Mouse (Mus musculus): ENCODE data around the gene Ugt3a1. TPM values are rescaled to one million over a fixed set of nuclear protein-coding genes. Genes with fewer than 3 reads are reported as not detected.
"Not testable (repeated sequence)": the region's sequence is repeated elsewhere in the genome, so short reads cannot be mapped to it uniquely, and the experiment has no call there.

Ugt3a1 gene
- not detected in 2 replicates for polyA plus RNA-seq (2015; fragmentation: Nextera tagmentation; extraction: Ambion mirVana)

- Histone ChIP-seq H3K9ac (ENCODE audit: low read depth, low read length) (no peak within 1 kb of the TSS), H3K4me2 (ENCODE audit: low read length) (no peak within 1 kb of the TSS), H3K36me3 (ENCODE audit: control insufficient read depth, insufficient read depth, low read length) (no peaks in the 10 kb centered on the region), H3K27me3 (replicated peaks; ENCODE audit: control insufficient read depth, insufficient read depth, low read length) (no peaks in the 10 kb centered on the region), H3K9me3 (ENCODE audit: control insufficient read depth, low read length) (no peaks in the 10 kb centered on the region), H3K4me3 (ENCODE audit: low read length) (no peak within 1 kb of the TSS), H3K27ac (ENCODE audit: low read depth, low read length) (no peak within 1 kb of the TSS), H3K4me1 (ENCODE audit: control insufficient read depth, insufficient read depth, low read depth, low read length) (no peaks in the 10 kb centered on the region)
- ATAC-seq, result no peak
- WGBS, result 94% methylated on average over 6 of the region's 6 CpGs
Measured at GRCm38 (mm10) chr15:9276838-9277295, at the start of gene Ugt3a1. Gene Ugt3a1 (plus strand): TSS chr15:9276888.

DNA sequence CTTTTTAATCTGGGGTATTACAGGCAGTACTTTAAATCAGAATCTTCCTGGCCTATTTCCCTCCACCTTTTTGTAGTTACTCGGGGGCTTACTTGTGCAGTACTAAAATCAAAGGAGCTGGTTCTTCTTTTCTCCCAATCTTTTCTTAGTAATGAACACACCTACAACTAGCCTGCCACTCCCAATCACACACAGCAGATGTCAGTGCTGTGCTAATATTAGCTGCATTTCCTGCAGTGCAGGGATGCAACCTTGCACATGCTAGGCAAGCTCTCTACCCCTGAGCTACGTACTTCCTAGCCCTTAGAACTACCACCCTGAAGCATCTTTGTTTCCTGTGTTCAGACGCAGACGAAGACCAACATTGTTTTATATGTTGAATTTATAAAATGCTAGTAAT lies 45.8 kb upstream of the Ugt3a1 start:
- H3K36me3 ChIP-seq (ENCODE audit: control insufficient read depth, insufficient read depth, low read length); H3K27ac ChIP-seq (ENCODE audit: low read depth, low read length); H3K9ac ChIP-seq (ENCODE audit: low read depth, low read length); H3K4me3 ChIP-seq (ENCODE audit: low read length); H3K4me2 ChIP-seq (ENCODE audit: low read length); H3K4me1 ChIP-seq (ENCODE audit: control insufficient read depth, insufficient read depth, low read depth, low read length); H3K27me3 ChIP-seq (replicated peaks; ENCODE audit: control insufficient read depth, insufficient read depth, low read length); H3K9me3 ChIP-seq (ENCODE audit: control insufficient read depth, low read length); ATAC-seq: not testable (repeated sequence)
- 82% methylated on average over 4 of the region's 4 CpGs for WGBS

DNA sequence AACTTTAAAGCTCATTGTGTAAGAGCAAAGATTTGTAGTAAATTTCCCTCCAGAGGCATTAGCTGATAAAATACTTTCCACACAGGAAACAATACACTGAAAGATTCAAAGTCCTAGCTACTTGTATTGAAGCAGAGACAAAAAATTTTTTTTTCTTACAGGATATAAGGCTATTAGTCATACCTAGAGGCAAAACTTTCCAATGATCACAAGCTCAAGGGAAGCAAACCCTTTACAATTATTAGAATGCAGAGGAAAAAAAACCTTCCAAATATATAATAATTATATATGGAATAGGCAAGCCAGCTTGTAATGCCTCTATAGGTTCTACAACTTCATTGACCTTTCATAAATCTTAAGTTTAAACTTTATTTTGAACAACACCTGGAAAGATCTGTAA lies 30.3 kb upstream of the Ugt3a1 start:
- Histone ChIP-seq H3K36me3 (ENCODE audit: control insufficient read depth, insufficient read depth, low read length) (no peaks in the 10 kb centered on the region), H3K9me3 (ENCODE audit: control insufficient read depth, low read length) (no peaks in the 10 kb centered on the region), H3K4me1 (ENCODE audit: control insufficient read depth, insufficient read depth, low read depth, low read length) (no peaks in the 10 kb centered on the region), H3K4me2 (ENCODE audit: low read length) (no peak overlapping the region), H3K27me3 (replicated peaks; ENCODE audit: control insufficient read depth, insufficient read depth, low read length) (no peaks in the 10 kb centered on the region), H3K4me3 (ENCODE audit: low read length) (no peak overlapping the region), H3K9ac (ENCODE audit: low read depth, low read length) (no peak overlapping the region), H3K27ac (ENCODE audit: low read depth, low read length) (no peak overlapping the region)
- ATAC-seq, result no peak

DNA sequence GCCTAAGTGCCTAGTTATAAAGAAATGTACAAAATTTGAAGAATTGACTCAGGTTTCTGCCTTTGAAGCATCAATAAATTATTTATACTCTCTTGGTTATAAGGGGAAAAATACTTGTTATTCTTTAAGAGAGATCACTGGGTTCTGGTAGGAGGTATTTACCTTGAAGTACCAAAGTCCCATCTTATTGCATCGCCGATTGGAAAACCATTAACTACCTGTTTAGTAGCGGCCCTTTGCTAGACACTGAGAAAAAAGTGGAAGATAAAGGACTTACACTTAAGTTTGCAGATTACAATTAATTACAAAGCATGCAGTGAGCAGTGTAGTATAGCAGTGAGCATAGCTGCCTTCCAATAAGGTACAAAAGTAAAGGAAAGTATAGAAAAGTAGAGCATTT lies 23.8 kb upstream of the Ugt3a1 start:
- Histone ChIP-seq H3K9me3 (ENCODE audit: control insufficient read depth, low read length) (no peaks in the 10 kb centered on the region), H3K4me3 (ENCODE audit: low read length) (no peak overlapping the region), H3K27me3 (replicated peaks; ENCODE audit: control insufficient read depth, insufficient read depth, low read length) (no peaks in the 10 kb centered on the region), H3K27ac (ENCODE audit: low read depth, low read length) (no peak overlapping the region), H3K4me2 (ENCODE audit: low read length) (no peak overlapping the region), H3K9ac (ENCODE audit: low read depth, low read length) (no peak overlapping the region), H3K36me3 (ENCODE audit: control insufficient read depth, insufficient read depth, low read length) (no peaks in the 10 kb centered on the region), H3K4me1 (ENCODE audit: control insufficient read depth, insufficient read depth, low read depth, low read length) (no peaks in the 10 kb centered on the region)
- ATAC-seq, result no peak
- 96% methylated on average over 3 of the region's 3 CpGs for WGBS

GRCm38 (mm10) chr15:9260621-9261020 lies 16.1 kb upstream of the Ugt3a1 start:
- no peak overlapping the region for H3K4me3 ChIP-seq (ENCODE audit: low read length)
- no peaks in the 10 kb centered on the region for H3K36me3 ChIP-seq (ENCODE audit: control insufficient read depth, insufficient read depth, low read length)
- H3K9me3 ChIP-seq (ENCODE audit: control insufficient read depth, low read length), result no peaks in the 10 kb centered on the region
- 77% methylated on average over 3 of the region's 3 CpGs for WGBS
- H3K4me2 ChIP-seq (ENCODE audit: low read length), result no peak overlapping the region
- H3K9ac ChIP-seq (ENCODE audit: low read depth, low read length), result no peak overlapping the region
- ATAC-seq, result no peak
- H3K4me1 ChIP-seq (ENCODE audit: control insufficient read depth, insufficient read depth, low read depth, low read length), result no peaks in the 10 kb centered on the region
- H3K27ac ChIP-seq (ENCODE audit: low read depth, low read length), result no peak overlapping the region
- no peaks in the 10 kb centered on the region for H3K27me3 ChIP-seq (replicated peaks; ENCODE audit: control insufficient read depth, insufficient read depth, low read length)

DNA sequence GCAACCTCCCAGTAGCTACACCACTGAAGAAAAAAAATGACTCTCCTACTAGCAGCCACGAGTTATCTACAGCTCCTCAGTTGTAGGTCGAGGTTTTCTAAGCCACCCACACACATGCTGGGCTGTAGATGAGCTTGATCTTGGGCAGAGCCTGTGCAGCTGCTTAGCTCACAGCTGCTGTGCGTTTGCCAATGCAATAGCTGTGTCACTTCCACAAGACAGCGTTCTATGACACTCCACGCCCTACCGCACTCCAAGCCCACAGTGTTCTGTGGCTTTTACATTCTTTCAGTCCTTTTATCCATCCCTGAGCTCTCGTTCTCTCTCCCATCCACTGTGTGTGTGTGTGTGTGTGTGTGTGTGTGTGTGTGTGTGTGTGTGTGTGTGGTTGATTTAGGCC lies 4.8 kb upstream of the Ugt3a1 start:
- H3K27me3 ChIP-seq (replicated peaks; ENCODE audit: control insufficient read depth, insufficient read depth, low read length), result no peaks in the 10 kb centered on the region
- H3K4me1 ChIP-seq (ENCODE audit: control insufficient read depth, insufficient read depth, low read depth, low read length), result no peaks in the 10 kb centered on the region
- no peak overlapping the region for H3K27ac ChIP-seq (ENCODE audit: low read depth, low read length)
- no peak overlapping the region for H3K4me3 ChIP-seq (ENCODE audit: low read length)
- no peaks in the 10 kb centered on the region for H3K36me3 ChIP-seq (ENCODE audit: control insufficient read depth, insufficient read depth, low read length)
- 86% methylated on average over 7 of the region's 7 CpGs for WGBS
- no peaks in the 10 kb centered on the region for H3K9me3 ChIP-seq (ENCODE audit: control insufficient read depth, low read length)
- no peak overlapping the region for H3K4me2 ChIP-seq (ENCODE audit: low read length)
- no peak for ATAC-seq
- H3K9ac ChIP-seq (ENCODE audit: low read depth, low read length), result no peak overlapping the region

GRCm38 (mm10) chr15:9279026-9279425 lies 2.3 kb downstream of the Ugt3a1 start:
- Histone ChIP-seq H3K4me2 (ENCODE audit: low read length) (no peak overlapping the region), H3K9me3 (ENCODE audit: control insufficient read depth, low read length) (no peaks in the 10 kb centered on the region), H3K9ac (ENCODE audit: low read depth, low read length) (no peak overlapping the region), H3K4me3 (ENCODE audit: low read length) (no peak overlapping the region), H3K27ac (ENCODE audit: low read depth, low read length) (no peak overlapping the region), H3K36me3 (ENCODE audit: control insufficient read depth, insufficient read depth, low read length) (no peaks in the 10 kb centered on the region), H3K27me3 (replicated peaks; ENCODE audit: control insufficient read depth, insufficient read depth, low read length) (no peaks in the 10 kb centered on the region), H3K4me1 (ENCODE audit: control insufficient read depth, insufficient read depth, low read depth, low read length) (no peaks in the 10 kb centered on the region)
- 94% methylated on average over 3 of the region's 3 CpGs for WGBS
- ATAC-seq, result no peak

DNA sequence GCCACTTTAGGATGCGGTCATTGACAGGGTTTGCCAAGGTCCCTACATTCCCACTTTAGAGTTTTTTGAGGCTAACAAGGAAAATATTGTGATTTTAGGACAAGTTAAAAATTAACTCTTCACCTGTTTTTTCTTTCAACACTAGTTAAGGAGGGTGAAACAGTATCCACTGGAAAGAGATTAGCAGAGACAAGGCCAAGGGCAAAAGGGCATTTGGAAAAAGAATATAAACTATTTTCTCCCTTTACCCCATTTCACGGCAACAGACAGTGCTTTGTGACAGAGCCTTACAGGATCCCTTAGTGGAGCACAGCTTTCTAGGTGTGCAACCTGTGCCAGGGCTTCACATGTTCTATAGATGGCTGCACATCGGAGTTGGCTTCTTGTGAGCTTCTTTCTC lies 2.9 kb downstream of the Ugt3a1 start:
- no peak overlapping the region for H3K9ac ChIP-seq (ENCODE audit: low read depth, low read length)
- H3K4me2 ChIP-seq (ENCODE audit: low read length), result no peak overlapping the region
- no peak overlapping the region for H3K27ac ChIP-seq (ENCODE audit: low read depth, low read length)
- 91% methylated on average over 3 of the region's 3 CpGs for WGBS
- no peak for ATAC-seq
- H3K4me3 ChIP-seq (ENCODE audit: low read length), result no peak overlapping the region
- H3K4me1 ChIP-seq (ENCODE audit: control insufficient read depth, insufficient read depth, low read depth, low read length), result no peaks in the 10 kb centered on the region
- no peaks in the 10 kb centered on the region for H3K27me3 ChIP-seq (replicated peaks; ENCODE audit: control insufficient read depth, insufficient read depth, low read length)
- H3K9me3 ChIP-seq (ENCODE audit: control insufficient read depth, low read length), result no peaks in the 10 kb centered on the region
- H3K36me3 ChIP-seq (ENCODE audit: control insufficient read depth, insufficient read depth, low read length), result no peaks in the 10 kb centered on the region

- 96% methylated on average over 2 of the region's 2 CpGs for WGBS
- no peak overlapping the region for H3K4me3 ChIP-seq (ENCODE audit: low read length)
Measured at GRCm38 (mm10) chr15:9283165-9283564, 6.5 kb downstream of the Ugt3a1 start.

DNA sequence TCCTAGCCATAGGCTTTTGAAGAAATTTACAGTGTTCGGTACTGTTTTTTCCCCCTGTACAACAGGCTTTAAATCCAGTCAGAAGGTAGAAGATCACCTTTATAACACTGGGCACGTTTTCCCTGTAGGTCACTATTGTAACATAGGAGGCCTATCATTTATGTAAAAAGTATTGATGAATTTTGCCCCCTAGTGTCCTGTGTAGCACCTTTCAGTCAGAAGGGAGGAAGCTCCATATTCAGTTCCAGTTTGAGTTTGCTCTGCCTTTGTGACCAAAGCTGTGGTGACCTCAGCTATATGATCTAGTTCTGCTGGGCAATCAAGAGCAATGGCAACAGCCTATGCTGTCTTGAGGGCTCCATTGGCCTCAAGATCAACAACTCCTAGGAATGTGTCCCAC lies 13.0 kb downstream of the Ugt3a1 start:
- no peak overlapping the region for H3K27ac ChIP-seq (ENCODE audit: low read depth, low read length)
- 65% methylated on average over 2 of the region's 2 CpGs for WGBS
- H3K27me3 ChIP-seq (replicated peaks; ENCODE audit: control insufficient read depth, insufficient read depth, low read length), result no peaks in the 10 kb centered on the region
- no peak overlapping the region for H3K4me3 ChIP-seq (ENCODE audit: low read length)
- no peak overlapping the region for H3K9ac ChIP-seq (ENCODE audit: low read depth, low read length)
- H3K4me2 ChIP-seq (ENCODE audit: low read length), result no peak overlapping the region
- no peaks in the 10 kb centered on the region for H3K36me3 ChIP-seq (ENCODE audit: control insufficient read depth, insufficient read depth, low read length)
- H3K4me1 ChIP-seq (ENCODE audit: control insufficient read depth, insufficient read depth, low read depth, low read length), result no peaks in the 10 kb centered on the region
- no peak for ATAC-seq
- no peaks in the 10 kb centered on the region for H3K9me3 ChIP-seq (ENCODE audit: control insufficient read depth, low read length)

More at GRCm38 (mm10) chr15:9283165-9283564, 6.5 kb downstream of the Ugt3a1 start:
- ATAC-seq, result no peak
- no peak overlapping the region for H3K4me2 ChIP-seq (ENCODE audit: low read length)
- no peaks in the 10 kb centered on the region for H3K4me1 ChIP-seq (ENCODE audit: control insufficient read depth, insufficient read depth, low read depth, low read length)
- no peak overlapping the region for H3K27ac ChIP-seq (ENCODE audit: low read depth, low read length)
- H3K9ac ChIP-seq (ENCODE audit: low read depth, low read length), result no peak overlapping the region
- no peaks in the 10 kb centered on the region for H3K9me3 ChIP-seq (ENCODE audit: control insufficient read depth, low read length)
- no peaks in the 10 kb centered on the region for H3K36me3 ChIP-seq (ENCODE audit: control insufficient read depth, insufficient read depth, low read length)
- H3K27me3 ChIP-seq (replicated peaks; ENCODE audit: control insufficient read depth, insufficient read depth, low read length), result no peaks in the 10 kb centered on the region
